Mouse (Mus musculus) right cerebral cortex, postnatal 10 days (tissue): ENCODE data around the gene Chga.

Source experiments
- DNase-seq, 2 experiments: peaks; one replicate each; pipeline ENCODE4 v3.0.0; 2021; ENCODE audit warnings: low spot score in 2 of 2

Chga gene

GRCm38 (mm10) chr12:102599801-102600200 lies 45.0 kb downstream of the Chga start:
- DNase-seq: no peak

DNA sequence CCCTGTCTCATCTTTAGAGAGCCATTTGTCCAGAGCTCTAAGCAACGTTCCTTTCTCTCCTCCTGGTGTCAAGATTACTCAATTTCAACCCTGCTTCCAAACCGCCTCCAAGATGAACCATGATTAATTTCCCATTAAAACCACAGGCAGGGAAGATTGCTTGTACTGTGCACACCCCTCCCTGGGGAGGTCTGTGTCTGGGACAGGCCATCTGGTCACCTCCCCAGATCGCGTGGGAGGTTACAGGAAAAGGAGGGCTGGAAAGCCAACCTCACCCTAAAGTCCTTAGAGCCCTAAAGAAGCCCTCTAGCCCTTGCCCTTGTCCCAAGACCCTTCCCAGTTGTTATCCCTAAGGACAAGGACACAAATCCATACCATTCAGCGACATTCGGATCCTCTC lies 45.6 kb downstream of the Chga start:
- DNase-seq: no peak

DNA sequence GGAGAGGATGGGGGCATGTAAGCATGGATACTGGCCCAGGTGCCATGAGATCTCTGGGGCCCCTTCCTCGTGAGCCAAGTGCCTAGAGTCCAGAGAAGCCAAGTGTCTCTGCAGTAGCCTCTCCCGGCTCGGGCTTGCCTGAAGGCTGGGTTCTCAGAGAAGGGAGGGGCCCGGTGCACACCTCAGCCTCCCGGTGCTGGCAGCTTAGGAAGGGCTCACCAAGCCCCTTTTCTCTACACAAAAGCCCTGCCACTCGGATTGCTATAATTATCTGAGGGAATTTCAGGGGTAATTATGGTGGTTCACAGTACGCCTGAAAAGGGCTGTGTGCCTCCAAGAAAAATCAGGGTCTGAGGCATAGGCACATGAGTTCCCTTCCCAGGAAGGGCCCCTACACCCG lies 47.1 kb downstream of the Chga start:
- DNase-seq: no peak

- DNase-seq: peak; percentile 44 to 63
Measured at GRCm38 (mm10) chr12:102602255-102603041, 47.7 kb downstream of the Chga start.

GRCm38 (mm10) chr12:102605607-102606006 lies 50.8 kb downstream of the Chga start:
- no peak for DNase-seq

GRCm38 (mm10) chr12:102607066-102607465 lies 52.3 kb downstream of the Chga start:
- no peak for DNase-seq

DNA sequence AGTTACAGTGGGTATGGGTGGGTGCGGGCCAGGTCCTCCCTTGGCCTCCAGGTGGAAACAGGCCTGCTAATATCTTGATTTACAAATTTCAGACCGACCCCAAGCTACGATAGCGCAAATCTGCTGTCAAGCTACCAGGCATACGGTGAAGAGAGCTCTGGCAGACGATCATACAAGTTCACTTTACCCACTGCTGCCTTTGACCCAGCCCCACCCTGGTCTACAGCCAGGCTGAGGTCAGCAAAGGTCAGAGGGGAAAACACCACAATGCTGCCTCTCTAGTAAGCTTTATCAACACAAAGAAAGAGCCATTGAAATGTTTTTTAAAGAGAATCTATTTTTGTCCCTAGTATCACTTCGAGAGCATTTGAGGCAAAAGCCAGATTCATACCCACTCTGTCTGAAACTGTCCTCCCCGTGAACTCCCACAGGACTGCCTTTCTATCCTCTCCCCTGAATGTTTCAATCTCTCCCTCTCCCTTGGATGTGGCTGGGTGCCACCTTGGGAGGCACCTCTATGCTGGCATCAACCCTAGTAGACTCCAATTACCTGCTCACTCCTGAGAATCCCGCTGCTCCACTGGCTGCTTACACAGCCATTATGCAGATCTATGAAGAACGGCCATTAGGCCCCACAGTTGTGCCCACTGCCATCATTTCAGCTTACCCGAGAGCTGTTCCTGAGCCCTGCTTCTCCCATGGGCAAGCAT lies 53.2 kb downstream of the Chga start:
- DNase-seq: no peak

DNA sequence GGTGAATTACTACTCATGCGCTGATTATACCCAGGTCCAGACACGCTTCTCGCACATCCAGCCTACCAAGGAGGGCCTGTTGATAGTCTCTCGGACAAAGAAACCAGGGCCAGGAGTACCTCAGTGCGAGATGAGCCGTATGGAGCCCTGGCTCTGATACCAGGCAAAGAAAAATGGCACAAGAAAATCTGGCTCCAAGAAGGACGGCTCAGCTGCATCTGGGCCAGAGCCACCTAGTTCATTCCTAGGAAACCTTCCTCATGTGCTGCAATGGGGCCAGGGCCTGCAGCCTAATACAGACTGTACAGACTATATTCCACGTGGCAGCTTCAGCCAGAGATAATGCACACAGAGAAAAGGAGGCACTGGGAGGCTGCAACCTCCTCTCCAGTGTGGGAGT lies 56.2 kb downstream of the Chga start:
- DNase-seq: no peak

GRCm38 (mm10) chr12:102612431-102612830 lies 57.7 kb downstream of the Chga start:
- no peak for DNase-seq

DNA sequence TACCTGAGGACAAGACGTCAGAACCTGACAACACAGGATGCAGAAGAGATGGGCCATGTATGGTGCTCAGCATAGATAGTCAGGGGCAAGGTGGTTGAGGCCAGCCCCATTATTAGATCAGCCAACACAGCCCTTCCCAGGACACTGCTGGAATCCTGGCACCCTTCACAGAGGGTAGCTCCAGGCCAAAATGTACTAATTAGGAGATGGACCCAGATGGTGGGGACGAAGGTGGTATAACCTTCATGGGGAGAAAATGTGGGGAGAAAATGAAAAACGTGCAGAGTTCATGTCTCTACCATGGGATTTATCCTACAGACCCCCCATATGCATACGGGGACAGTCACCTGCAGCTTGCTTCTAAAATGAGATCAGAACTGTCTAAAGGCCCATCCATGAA lies 58.6 kb downstream of the Chga start:
- no peak for DNase-seq
